Mouse (Mus musculus) cerebellum, adult 18-20 months (tissue): ENCODE data around the gene Kcns3.

Experiments used
- DNase-seq, 2 experiments: peaks; one replicate each; pipeline ENCODE4 v3.0.0; 2021

Gene Kcns3

GRCm38 (mm10) chr12:11151015-11151414 lies at the start of gene Kcns3:
Gene Kcns3, minus strand, starts transcription at chr12:11151056.
- no peak for DNase-seq

GRCm38 (mm10) chr12:11198551-11198950 lies 47.7 kb upstream of the Kcns3 start:
- no peak for DNase-seq

GRCm38 (mm10) chr12:11198026-11198425 lies 47.2 kb upstream of the Kcns3 start:
- no peak for DNase-seq

GRCm38 (mm10) chr12:11196830-11197229 lies 46.0 kb upstream of the Kcns3 start:
- no peak for DNase-seq

GRCm38 (mm10) chr12:11196142-11196597 lies 45.3 kb upstream of the Kcns3 start:
- peak; percentile 16 to 55 for DNase-seq

- no peak for DNase-seq
These were observed 44.2 kb upstream of the Kcns3 start for GRCm38 (mm10) chr12:11195031-11195430.

- peak; percentile 77 to 78 for DNase-seq
These were observed 27.8 kb upstream of the Kcns3 start for GRCm38 (mm10) chr12:11178486-11179154.

- no peak for DNase-seq
These were observed 26.8 kb upstream of the Kcns3 start for GRCm38 (mm10) chr12:11177408-11178394.

- no peak for DNase-seq
These were observed 7.8 kb upstream of the Kcns3 start for GRCm38 (mm10) chr12:11158670-11159069.

GRCm38 (mm10) chr12:11155123-11155522 lies 4.3 kb upstream of the Kcns3 start:
- DNase-seq: no peak

GRCm38 (mm10) chr12:11153587-11153986 lies 2.7 kb upstream of the Kcns3 start:
- DNase-seq: no peak

GRCm38 (mm10) chr12:11150192-11150935 lies 492 bp downstream of the Kcns3 start:
- peak in 1 of 2 experiments; percentile 1 for DNase-seq

- DNase-seq: peak in 1 of 2 experiments; percentile 2
These were observed 1.2 kb downstream of the Kcns3 start for GRCm38 (mm10) chr12:11149421-11150191.

GRCm38 (mm10) chr12:11149121-11149420 lies 1.8 kb downstream of the Kcns3 start:
- no peak for DNase-seq

- no peak for DNase-seq
These were observed 6.0 kb downstream of the Kcns3 start for GRCm38 (mm10) chr12:11144894-11145293.

- DNase-seq: no peak
These were observed 18.4 kb downstream of the Kcns3 start for GRCm38 (mm10) chr12:11132418-11132817.

- DNase-seq: no peak
These were observed 21.7 kb downstream of the Kcns3 start for GRCm38 (mm10) chr12:11129188-11129587.

- DNase-seq: no peak
These were observed 24.6 kb downstream of the Kcns3 start for GRCm38 (mm10) chr12:11126186-11126759.

- no peak for DNase-seq
These were observed 49.3 kb downstream of the Kcns3 start for GRCm38 (mm10) chr12:11101565-11101964.

- no peak for DNase-seq
These were observed 62.1 kb downstream of the Kcns3 start for GRCm38 (mm10) chr12:11088626-11089372.

GRCm38 (mm10) chr12:11086866-11087265 lies 64.0 kb downstream of the Kcns3 start:
- DNase-seq: no peak
